Mouse (Mus musculus) frontal cortex, postnatal 36 days (tissue): Measurements from ENCODE around the gene Ccdc116.
A peak's percentile ranks its signal among the peaks of the same experiment; 100 is the strongest.

Source experiments
- DNase-seq, 2 experiments: peaks; one replicate each; pipeline ENCODE4 v3.0.0; 2022; ENCODE audit warnings: low spot score in 2 of 2

Gene Ccdc116

GRCm38 (mm10) chr16:17127292-17127691 lies 19.7 kb downstream of the Ccdc116 start:
- DNase-seq, result peak; percentile 19 to 54

- peak; percentile 51 to 71 for DNase-seq
Measured at GRCm38 (mm10) chr16:17124871-17125520, 22.0 kb downstream of the Ccdc116 start, which contains the start of gene 2610318N02Rik. Gene 2610318N02Rik, minus strand, starts transcription at chr16:17125167.

DNA sequence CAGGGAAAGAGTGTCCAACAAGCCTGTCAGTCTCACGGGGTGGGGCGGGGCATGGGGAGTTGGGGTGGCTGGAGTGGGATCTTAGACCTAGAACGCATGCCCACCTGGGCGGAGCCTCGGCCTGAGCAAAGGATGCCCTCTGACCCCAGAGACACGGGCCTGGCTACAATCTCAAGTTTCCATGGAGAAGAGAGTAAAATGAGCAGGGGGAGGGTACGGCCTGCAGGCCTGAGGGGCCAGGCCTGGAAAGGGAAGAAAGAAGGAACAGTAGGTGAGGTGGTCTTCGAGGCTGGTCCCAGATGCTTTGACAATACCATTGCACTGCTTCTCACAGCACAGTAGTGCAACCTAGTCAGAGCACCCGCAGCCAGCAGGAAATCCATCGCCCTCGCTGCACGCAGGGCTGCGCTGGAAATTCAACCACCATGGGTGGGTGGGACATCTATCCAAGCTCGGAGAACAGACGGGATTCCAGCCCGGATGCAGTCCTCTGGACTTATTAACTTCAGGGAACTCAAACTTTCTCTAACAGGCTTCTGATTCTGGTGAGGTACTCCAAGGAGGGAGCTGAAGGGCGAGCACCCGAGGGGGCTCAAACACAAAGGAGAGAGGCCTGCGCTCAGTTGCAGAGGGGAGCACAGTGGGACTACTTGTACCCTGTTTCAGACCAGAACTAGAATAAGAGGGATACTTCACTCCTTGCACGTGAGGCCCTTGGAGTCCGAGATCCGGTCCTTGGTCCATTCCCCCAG lies 22.7 kb downstream of the Ccdc116 start:
- no peak for DNase-seq

DNA sequence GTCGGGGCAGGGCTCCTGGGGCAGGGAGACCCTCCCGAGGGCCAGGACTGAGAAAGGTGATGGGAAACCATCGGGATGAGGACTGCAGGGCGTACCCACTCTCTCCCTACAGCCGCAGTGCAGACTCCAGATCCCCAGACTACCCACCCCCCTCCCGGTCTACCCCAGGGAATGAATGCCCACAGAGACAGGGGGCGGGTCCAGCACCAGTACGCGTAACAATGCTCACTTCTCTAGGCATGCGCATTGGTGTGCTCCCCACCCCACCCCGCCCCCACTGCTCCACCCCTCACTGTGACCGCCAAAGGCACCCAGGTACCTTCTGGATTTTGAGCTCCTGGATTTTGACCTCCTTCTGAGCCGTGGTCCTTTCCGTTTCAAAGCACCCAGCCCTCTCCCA lies 25.5 kb downstream of the Ccdc116 start:
- DNase-seq, result no peak

DNA sequence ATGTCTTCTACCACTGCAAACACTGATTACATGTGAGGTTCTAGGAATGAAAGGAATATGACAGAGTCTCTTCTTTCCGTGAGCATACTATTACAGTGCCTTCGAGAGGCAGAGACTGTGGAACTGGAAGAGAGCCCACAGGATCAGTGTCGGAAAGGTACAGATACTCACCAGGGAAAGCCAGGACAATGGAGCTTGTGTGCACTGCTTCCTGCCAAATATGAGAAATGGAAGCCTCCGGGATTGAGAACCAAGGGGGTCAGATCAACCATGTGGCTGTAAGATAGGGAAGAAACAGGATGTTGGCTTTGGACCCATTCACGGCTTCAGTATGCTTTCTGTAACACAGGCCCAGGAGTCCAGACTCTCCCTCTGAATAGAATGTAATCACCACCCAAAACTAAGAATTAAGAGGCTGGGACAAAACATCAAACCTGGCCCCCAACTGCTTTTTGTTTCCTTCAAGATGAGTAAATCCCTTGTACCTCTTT lies 29.7 kb downstream of the Ccdc116 start:
- DNase-seq, result no peak

GRCm38 (mm10) chr16:17110771-17111743 lies 36.0 kb downstream of the Ccdc116 start, which contains the start of gene Ppil2:
Gene Ppil2, minus strand, starts transcription at chr16:17111257.
- peak; percentile 70 to 78 for DNase-seq

- no peak for DNase-seq
Measured at GRCm38 (mm10) chr16:17104600-17104999, 42.4 kb downstream of the Ccdc116 start.

DNA sequence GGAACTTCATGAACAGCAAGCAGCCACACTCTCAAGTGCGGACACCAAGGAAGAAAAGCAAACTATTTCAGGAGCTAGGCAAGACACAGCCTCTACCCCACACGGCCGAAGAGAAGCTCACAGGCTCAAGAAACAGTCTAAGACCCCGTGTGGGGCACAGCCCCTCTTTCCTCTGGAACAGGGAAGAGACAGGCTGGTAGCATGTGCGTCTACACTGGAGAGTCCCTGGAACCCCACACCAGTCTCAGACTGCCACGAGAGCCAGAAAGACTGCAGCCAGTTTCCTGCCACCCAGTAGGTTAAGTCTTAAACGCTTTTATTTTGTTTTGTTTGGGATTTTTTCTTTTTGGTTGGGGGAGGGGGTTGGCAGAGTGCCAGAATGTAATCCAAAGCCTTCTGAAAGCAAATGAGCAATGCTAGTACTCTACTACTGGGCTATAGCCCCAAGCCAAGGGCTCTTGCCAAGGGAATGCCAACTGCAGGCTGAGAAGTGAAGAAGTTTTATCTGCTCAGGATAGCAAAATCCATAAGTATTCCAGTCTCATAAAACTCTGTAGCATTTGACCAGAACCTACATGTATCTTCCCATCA lies 44.3 kb downstream of the Ccdc116 start:
- no peak for DNase-seq

DNA sequence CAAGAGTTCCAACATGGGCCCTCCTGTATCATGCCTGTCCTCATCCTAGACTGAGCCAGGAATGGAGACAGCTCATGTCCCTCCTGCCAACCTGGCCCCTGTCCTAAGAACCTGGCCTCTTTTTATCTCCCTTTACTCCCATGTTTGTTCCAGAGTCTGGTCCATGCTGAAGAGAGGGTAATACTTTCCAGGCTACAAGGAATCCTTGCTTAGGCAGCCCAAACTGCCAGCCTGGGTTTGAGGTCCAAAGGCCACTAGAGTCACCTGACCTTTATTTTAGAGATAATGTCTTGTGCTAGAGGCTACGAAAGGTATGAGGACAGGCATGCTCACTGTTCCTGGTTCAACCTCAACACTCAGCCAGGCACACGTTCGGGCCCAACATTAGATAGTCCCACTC lies 50.1 kb downstream of the Ccdc116 start:
- DNase-seq, result no peak
